Mouse (Mus musculus) G1E (cell line): ENCODE data around the gene Tex21. TPM values are rescaled to one million over a fixed set of nuclear protein-coding genes. Genes with fewer than 3 reads are reported as not detected.

Source experiments
- ATAC-seq: 2 replicates; pipeline ENCODE4 v1.8.0; 2016; ENCODE audit warnings: mild to moderate bottlenecking; ENCODE audit not compliant: insufficient number of reproducible peaks, poor library complexity, low FRiP score, severe bottlenecking; ENCODE audit errors: extremely low read depth
- DNase-seq: peaks from one replicate; pipeline ENCODE4 v3.0.0; 2012; ENCODE audit warnings: low spot score
- H3K27me3 ChIP-seq: 2 replicates; pipeline ENCODE4 v1.6.1; 2012; ENCODE audit warnings: mild to moderate bottlenecking, low read length, inconsistent platforms; ENCODE audit not compliant: insufficient read depth
- H3K36me3 ChIP-seq: replicated peaks from 2 replicates; pipeline ENCODE3; 2012; ENCODE audit warnings: mild to moderate bottlenecking, inconsistent platforms
- H3K4me1 ChIP-seq: 2 replicates; pipeline ENCODE4 v1.6.1; 2012; ENCODE audit warnings: low read depth, low read length, inconsistent platforms, mixed read lengths; ENCODE audit not compliant: insufficient read depth
- H3K4me3 ChIP-seq: 2 replicates; pipeline ENCODE4 v1.5.1; 2012; ENCODE audit warnings: low read depth, mild to moderate bottlenecking, inconsistent platforms, low read length, moderate library complexity, mixed read lengths
- H3K9me3 ChIP-seq: replicated peaks from 2 replicates; pipeline ENCODE4 v1.6.1; 2012; ENCODE audit warnings: inconsistent platforms
- CTCF ChIP-seq: IDR thresholded peaks from 2 replicates; pipeline ENCODE4 v1.5.1; 2012; ENCODE audit warnings: low read depth, low read length, inconsistent platforms, mixed read lengths
- GATA1 ChIP-seq: IDR thresholded peaks from 2 replicates; pipeline ENCODE4 v1.6.1; 2012; ENCODE audit warnings: borderline replicate concordance, low read length, inconsistent platforms, mixed read lengths
- GATA2 ChIP-seq: IDR thresholded peaks from 2 replicates; pipeline ENCODE4 v1.6.1; 2012; ENCODE audit warnings: low read depth, low read length, inconsistent platforms, borderline replicate concordance
- POLR2AphosphoS5 ChIP-seq: IDR thresholded peaks from 2 replicates; pipeline ENCODE4 v1.6.1; 2012; ENCODE audit warnings: low read depth, low read length, inconsistent platforms; ENCODE audit not compliant: insufficient replicate concordance
- TAL1 ChIP-seq: conservative IDR thresholded peaks from 2 replicates; pipeline ENCODE4 v1.6.1; 2012; ENCODE audit warnings: low read depth, low read length, inconsistent platforms, mixed read lengths
- polyA plus RNA-seq: library from polyadenylated mRNA; stranded (reverse); fragments of >175 nt; gene quantifications from 2 replicates; pipeline ENCODE4 v1.2.3, GENCODE M21; 2012
- total RNA-seq, 2 experiments: library from RNA; stranded (forward) in 1 of 2; stranded (reverse) in 1 of 2; fragments of 200-1000 nt in 1 of 2; fragments of >200 nt in 1 of 2; fragmentation: Nextera tagmentation in 1 of 2; gene quantifications; 2 replicates each; pipeline ENCODE4 v1.2.3; 2014 to 2017

Gene Tex21
- total and polyA plus RNA-seq, 3 experiments: 0.26 to 6.8 (median 0.66) TPM

- peaks cover 98% of the 10 kb centered on the region for H3K36me3 ChIP-seq
- TF ChIP-seq GATA1 (no peak), POLR2AphosphoS5 (no peak), GATA2 (no peak), CTCF (no peak), TAL1 (no peak)
These were observed 25.0 kb upstream of the Tex21 start for GRCm38 (mm10) chr12:76271516-76271915.

GRCm38 (mm10) chr12:76269196-76269595 is 22.6 kb upstream of the Tex21 start:
- Histone ChIP-seq H3K4me3 (no peak overlapping the region), H3K27me3 (no peaks in the 10 kb centered on the region), H3K4me1 (peaks cover 39% of the 10 kb centered on the region), H3K9me3 (no peaks in the 10 kb centered on the region), H3K36me3 (peaks cover 97% of the 10 kb centered on the region)
- ATAC-seq: no peak
- DNase-seq: no peak
- TF ChIP-seq GATA2: no peak

More at GRCm38 (mm10) chr12:76271516-76271915, 25.0 kb upstream of the Tex21 start:
- H3K4me3 ChIP-seq: no peak overlapping the region
- no peaks in the 10 kb centered on the region for H3K9me3 ChIP-seq
- no peak for ATAC-seq
- H3K4me1 ChIP-seq: peaks cover 31% of the 10 kb centered on the region
- H3K27me3 ChIP-seq: no peaks in the 10 kb centered on the region
- no peak for DNase-seq

GRCm38 (mm10) chr12:76268686-76269085 is 22.1 kb upstream of the Tex21 start:
- peaks cover 41% of the 10 kb centered on the region for H3K4me1 ChIP-seq
- DNase-seq: no peak
- H3K36me3 ChIP-seq: peaks cover 97% of the 10 kb centered on the region
- H3K27me3 ChIP-seq: no peaks in the 10 kb centered on the region
- no peaks in the 10 kb centered on the region for H3K9me3 ChIP-seq
- ATAC-seq: no peak
- no peak overlapping the region for H3K4me3 ChIP-seq
- TF ChIP-seq GATA1 (no peak), CTCF (no peak), TAL1 (no peak), GATA2 (no peak), POLR2AphosphoS5 (no peak)

- H3K27me3 ChIP-seq: no peaks in the 10 kb centered on the region
- DNase-seq (peak; percentile 48), ATAC-seq (0 out of 2 replicates have a peak, but pooled peaks have one; percentile 32)
- no peak overlapping the region for H3K4me3 ChIP-seq
- no peak for TF ChIP-seq GATA1
- TF ChIP-seq CTCF: peak; percentile 64; the same call in 1 of the 2 replicates
- TF ChIP-seq GATA2: no peak
- H3K36me3 ChIP-seq: peaks cover 99% of the 10 kb centered on the region
- H3K4me1 ChIP-seq: peaks cover 50% of the 10 kb centered on the region
- no peaks in the 10 kb centered on the region for H3K9me3 ChIP-seq
These were observed 20.3 kb upstream of the Tex21 start for GRCm38 (mm10) chr12:76266875-76267274.

- no peak for ATAC-seq
- H3K4me1 ChIP-seq: peaks cover 55% of the 10 kb centered on the region
- no peaks in the 10 kb centered on the region for H3K9me3 ChIP-seq
- no peak overlapping the region for H3K4me3 ChIP-seq
- H3K36me3 ChIP-seq: peaks cover 92% of the 10 kb centered on the region
- no peak for TF ChIP-seq POLR2AphosphoS5
- no peak for TF ChIP-seq CTCF
- TF ChIP-seq GATA2: no peak
- no peak for TF ChIP-seq TAL1
- DNase-seq: peak; percentile 46
- H3K27me3 ChIP-seq: no peaks in the 10 kb centered on the region
These were observed 18.5 kb upstream of the Tex21 start for GRCm38 (mm10) chr12:76265001-76265400.

DNA sequence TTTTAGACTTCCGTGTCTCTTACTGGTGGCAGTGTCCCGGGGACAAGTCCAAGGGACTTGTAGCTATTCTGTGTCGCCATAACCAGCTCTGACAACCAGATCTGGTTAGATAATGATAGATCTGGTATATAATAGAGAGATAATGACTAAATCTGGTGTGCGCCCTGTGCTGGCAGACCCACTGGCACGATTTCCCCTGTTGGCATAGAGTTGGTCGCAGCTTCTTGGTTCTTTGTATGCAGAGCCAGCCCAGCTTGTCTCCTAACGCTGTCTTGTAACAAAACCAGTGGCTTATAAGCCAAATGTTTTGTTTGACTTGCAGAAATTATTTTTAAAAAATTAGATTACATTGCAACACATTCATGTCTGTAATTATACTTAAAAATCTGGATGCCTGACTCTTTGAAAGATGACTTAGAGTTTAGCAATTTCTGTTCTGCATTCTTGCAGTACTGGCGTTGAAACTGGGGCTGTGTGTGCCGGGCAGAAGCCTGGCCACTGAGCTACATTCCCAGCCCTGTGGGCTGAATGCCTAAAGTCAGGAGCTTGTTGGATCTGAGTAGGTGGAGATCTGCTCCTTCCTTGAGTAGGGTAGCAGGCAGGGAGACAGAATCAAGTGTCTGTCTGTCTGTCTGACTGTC is 17.9 kb upstream of the Tex21 start:
- H3K4me1 ChIP-seq: peaks cover 56% of the 10 kb centered on the region
- DNase-seq (no peak), ATAC-seq (no peak)
- no peaks in the 10 kb centered on the region for H3K9me3 ChIP-seq
- TF ChIP-seq GATA2: no peak
- TF ChIP-seq TAL1: no peak
- no peak for TF ChIP-seq CTCF
- no peak for TF ChIP-seq POLR2AphosphoS5
- TF ChIP-seq GATA1: no peak
- peak overlapping the region; percentile 27; the same call in 1 of the 2 replicates for H3K4me3 ChIP-seq
- H3K27me3 ChIP-seq: no peaks in the 10 kb centered on the region
- peaks cover 89% of the 10 kb centered on the region for H3K36me3 ChIP-seq
